Mouse (Mus musculus): ENCODE results near the gene Col24a1.

DNA sequence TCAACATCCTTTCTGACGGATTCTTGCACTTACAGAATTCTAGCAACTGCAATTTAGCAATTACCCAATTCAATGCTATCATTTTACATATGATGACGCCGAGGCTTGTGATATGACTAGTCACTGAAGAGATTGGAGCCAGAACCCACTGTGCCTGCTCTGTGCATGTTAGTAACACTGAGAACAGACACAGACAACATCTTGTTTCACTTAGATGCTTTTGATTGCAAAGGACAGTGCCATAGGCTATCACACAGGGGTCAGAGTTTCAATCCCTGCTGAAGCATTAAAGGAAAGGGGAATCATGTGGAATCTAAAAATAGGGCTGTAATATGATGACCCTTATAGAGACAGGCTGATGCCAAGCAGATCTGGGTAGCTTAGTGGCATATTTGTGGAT is 41.8 kb downstream of the Col24a1 start:
- TF ChIP-seq CTCF (IDR thresholded peaks at IDR 0.05; ENCODE audit: borderline replicate concordance, insufficient read depth, low read length) (no peak), POLR2A (IDR thresholded peaks at IDR 0.05; ENCODE audit: low read depth, low read length) (no peak)
